Mouse (Mus musculus) retina, postnatal 7 days (tissue): ENCODE data around the gene Zfp786.
A peak's percentile ranks its signal among the peaks of the same experiment; 100 is the strongest.
"Not testable (repeated sequence)": the region's sequence is repeated elsewhere in the genome, so short reads cannot be mapped to it uniquely, and the experiment has no call there.

Source experiments
- DNase-seq: peaks from one replicate; pipeline ENCODE4 v3.0.0-alpha.2; 2012; ENCODE audit warnings: low read depth, low spot score

The Zfp786 gene

GRCm38 (mm10) chr6:47781091-47781968 lies 49.3 kb downstream of the Zfp786 start:
- DNase-seq = peak; percentile 78

GRCm38 (mm10) chr6:47780576-47781013 lies 50.1 kb downstream of the Zfp786 start:
- no peak for DNase-seq

- DNase-seq = not testable (repeated sequence)
These were observed 58.9 kb downstream of the Zfp786 start for GRCm38 (mm10) chr6:47771760-47772159.

GRCm38 (mm10) chr6:47771113-47771512 lies 59.6 kb downstream of the Zfp786 start:
- DNase-seq = not testable (repeated sequence)

- not testable (repeated sequence) for DNase-seq
These were observed 60.8 kb downstream of the Zfp786 start for GRCm38 (mm10) chr6:47769861-47770260.
